ENCODE assay signal across 8 mouse cellular contexts in the genomic region with DNA sequence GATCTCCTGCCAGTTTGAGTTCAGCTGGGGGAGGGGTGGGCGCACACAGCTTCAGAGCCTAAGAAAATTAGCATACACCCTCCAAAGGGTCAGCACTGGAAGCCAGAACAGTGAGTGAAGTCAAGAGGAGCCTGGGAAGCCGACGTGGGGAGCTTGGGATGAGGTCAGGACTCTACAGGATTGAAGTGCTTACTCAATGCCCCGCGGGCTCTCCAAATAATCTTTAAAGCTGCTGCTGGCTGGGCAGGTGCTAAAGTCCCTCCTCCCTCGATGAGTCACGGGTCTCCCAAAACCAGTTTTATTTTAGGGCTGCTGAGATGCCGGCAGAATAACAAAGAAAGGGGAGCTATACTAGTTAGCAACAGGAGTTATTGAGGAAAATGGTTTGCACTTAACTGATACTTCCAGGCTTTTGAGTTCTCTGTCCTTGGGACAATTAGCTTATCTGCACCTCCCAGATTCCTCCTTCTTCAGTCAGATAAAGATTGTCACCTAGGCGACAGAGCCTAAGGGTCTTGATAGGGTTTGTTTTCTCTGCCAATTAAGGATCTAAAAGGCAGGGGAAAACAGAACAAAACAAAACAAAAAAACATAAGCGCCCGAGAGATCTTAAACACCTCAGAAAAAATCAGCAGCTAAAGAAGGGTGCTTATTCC. TPM values are rescaled to one million over a fixed set of nuclear protein-coding genes. Genes with fewer than 3 reads are reported as not detected.
DNase-seq lines count a peak whose midpoint lies in the region; ATAC-seq and TF ChIP-seq lines count a peak whose summit lies in the region.

No protein-coding gene starts in this region.

- no peak overlapping the region for H3K9ac ChIP-seq in hindbrain, embryonic 12.5 days
- no peak overlapping the region for H3K9ac ChIP-seq in hindbrain, embryonic 13.5 days
- no peak overlapping the region for H3K9ac ChIP-seq in limb, embryonic 14.5 days (ENCODE audit: low read depth, low read length, severe bottlenecking)

- H3K27me3 ChIP-seq in hindbrain, embryonic 12.5 days = no peaks in the 10 kb centered on the region
- no peaks in the 10 kb centered on the region for H3K27me3 ChIP-seq in hindbrain, embryonic 13.5 days
- H3K27me3 ChIP-seq in limb, embryonic 14.5 days (ENCODE audit: control insufficient read depth, insufficient read depth, low read length) = no peaks in the 10 kb centered on the region
- H3K27me3 ChIP-seq in myocyte (ENCODE audit: control insufficient read depth, insufficient read depth, insufficient read length) = no peaks in the 10 kb centered on the region

- no peak for TF ChIP-seq POLR2A in limb, embryonic 14.5 days (IDR thresholded peaks at IDR 0.05; ENCODE audit: borderline replicate concordance, extremely low read depth, insufficient read depth, insufficient read length)
- TF ChIP-seq POLR2A in myocyte (IDR thresholded peaks at IDR 0.05; ENCODE audit: insufficient read length, low read depth) = no peak

- H3K36me3 ChIP-seq in hindbrain, embryonic 12.5 days = no peaks in the 10 kb centered on the region
- H3K36me3 ChIP-seq in hindbrain, embryonic 13.5 days = no peaks in the 10 kb centered on the region
- H3K36me3 ChIP-seq in limb, embryonic 14.5 days (ENCODE audit: control insufficient read depth, insufficient read depth, low read length) = no peaks in the 10 kb centered on the region
- H3K36me3 ChIP-seq in myocyte (ENCODE audit: control insufficient read depth, insufficient read depth) = no peaks in the 10 kb centered on the region

- no peaks in the 10 kb centered on the region for H3K9me3 ChIP-seq in hindbrain, embryonic 12.5 days (replicated peaks)
- no peaks in the 10 kb centered on the region for H3K9me3 ChIP-seq in hindbrain, embryonic 13.5 days
- H3K9me3 ChIP-seq in limb, embryonic 14.5 days (ENCODE audit: control insufficient read depth, low read length) = no peaks in the 10 kb centered on the region

- no peak for TF ChIP-seq CTCF in layer of hippocampus, adult 2 months (conservative IDR thresholded peaks at IDR 0.05)

- DNase-seq in c-Kit-positive CD71-positive TER-119-negative erythroid progenitor cells, embryonic 14.5 days (ENCODE audit: low read depth) = peak; percentile 64
- DNase-seq in limb, embryonic 14.5 days (ENCODE audit: low spot score) = peak; percentile 69
- DNase-seq in frontal cortex, postnatal 10 days (ENCODE audit: low spot score in 2 of 2) = no peak
- no peak for DNase-seq in layer of hippocampus, adult 2 months (ENCODE audit: low spot score in 2 of 2)
- DNase-seq in right cerebral cortex, adult 18-20 months = no peak

- H3K4me3 ChIP-seq in hindbrain, embryonic 12.5 days = no peak overlapping the region
- H3K4me3 ChIP-seq in hindbrain, embryonic 13.5 days = no peak overlapping the region
- no peak overlapping the region for H3K4me3 ChIP-seq in limb, embryonic 14.5 days (replicated peaks; ENCODE audit: low read length)
- no peak overlapping the region for H3K4me3 ChIP-seq in myocyte
- H3K4me3 ChIP-seq in layer of hippocampus, adult 2 months = no peak overlapping the region

- peak; percentile 31; the same call in 1 of the 2 replicates for ATAC-seq in hindbrain, embryonic 12.5 days (ENCODE audit: low FRiP score)
- no peak; the same call in 1 of the 2 replicates for ATAC-seq in hindbrain, embryonic 13.5 days (ENCODE audit: low FRiP score)
- ATAC-seq in limb, embryonic 14.5 days (ENCODE audit: low FRiP score, low read depth) = peak; percentile 50; the same call in 1 of the 2 replicates

- 6% methylated on average over 11 of the region's 11 CpGs for WGBS in hindbrain, embryonic 12.5 days
- 5% methylated on average over 11 of the region's 11 CpGs for WGBS in hindbrain, embryonic 13.5 days
- WGBS in limb, embryonic 14.5 days = 6% methylated on average over 11 of the region's 11 CpGs

- peaks cover 27% of the 10 kb centered on the region for H3K4me1 ChIP-seq in hindbrain, embryonic 12.5 days
- peaks cover 26% of the 10 kb centered on the region for H3K4me1 ChIP-seq in hindbrain, embryonic 13.5 days (replicated peaks)
- peaks cover 23% of the 10 kb centered on the region for H3K4me1 ChIP-seq in limb, embryonic 14.5 days (ENCODE audit: control insufficient read depth, insufficient read depth, low read length)

- no peak overlapping the region for H3ac ChIP-seq in myocyte (ENCODE audit: control insufficient read depth, insufficient read length)

- no peak overlapping the region for H3K27ac ChIP-seq in hindbrain, embryonic 12.5 days
- no peak overlapping the region for H3K27ac ChIP-seq in hindbrain, embryonic 13.5 days
- no peak overlapping the region for H3K27ac ChIP-seq in limb, embryonic 14.5 days (replicated peaks; ENCODE audit: low read depth, low read length)
- H3K27ac ChIP-seq in layer of hippocampus, adult 2 months = no peak overlapping the region

- H3K4me2 ChIP-seq in hindbrain, embryonic 12.5 days (replicated peaks) = peak overlapping the region; percentile 3; the same call in 1 of the 2 replicates
- no peak overlapping the region for H3K4me2 ChIP-seq in hindbrain, embryonic 13.5 days
- H3K4me2 ChIP-seq in limb, embryonic 14.5 days (replicated peaks; ENCODE audit: low read depth, low read length, severe bottlenecking) = peak overlapping the region; percentile 3; the same call in 1 of the 2 replicates
- peak overlapping the region; percentile 59 for H3K4me2 ChIP-seq in myocyte (ENCODE audit: low read depth)

- no peaks in the 10 kb centered on the region for H3K79me2 ChIP-seq in myocyte (ENCODE audit: control insufficient read depth, insufficient read depth)

TF ChIP-seq in myocyte, 11 proteins besides CTCF, POLR2A, EP300 and RAD21:
- TF ChIP-seq MYOD1 (IDR thresholded peaks at IDR 0.05; ENCODE audit: control insufficient read depth in 1 of 3, insufficient read length in 2 of 3, low read depth in 2 of 3) (peak in 2 of 3 experiments; percentile 18 to 38), CEBPB (IDR thresholded peaks at IDR 0.05; ENCODE audit: insufficient read depth, poor library complexity, severe bottlenecking) (no peak)
TF ChIP-seq in myocyte: peak in this region for 1.

RNA-seq across cellular contexts. Expression of a gene that starts 10.6 kb away (rescaled TPM):
- 0.21 and 0.25 TPM in 2 replicates for polyA plus RNA-seq in hindbrain, embryonic 12.5 days (2016; fragmentation: Nextera tagmentation; extraction: Ambion mirVana)
- not detected in 2 replicates for polyA plus RNA-seq in hindbrain, embryonic 13.5 days (2015; fragmentation: Nextera tagmentation; extraction: Ambion mirVana)
- polyA plus RNA-seq in limb, embryonic 14.5 days (2012; rRNA removed) = 6.8 and 8.1 TPM in 2 replicates
- 2.7 and 4.0 TPM in 2 replicates for polyA plus RNA-seq in limb, embryonic 14.5 days (2014; fragmentation: Nextera tagmentation; extraction: Ambion mirVana)
- polyA plus RNA-seq in myocyte (2012; fragmentation: generic; extraction: Trizol) = not detected
- total RNA-seq in layer of hippocampus, adult 2 months (2021) = under 1 TPM; 0.17 to 0.18 TPM

RNA-seq across cellular contexts. Expression of a gene that starts 57.1 kb away (rescaled TPM):
- not detected in 2 replicates for polyA plus RNA-seq in hindbrain, embryonic 12.5 days (2016; fragmentation: Nextera tagmentation; extraction: Ambion mirVana)
- polyA plus RNA-seq in hindbrain, embryonic 13.5 days (2015; fragmentation: Nextera tagmentation; extraction: Ambion mirVana) = not detected in 2 replicates
- polyA plus RNA-seq in limb, embryonic 14.5 days (2012; rRNA removed) = not detected in 2 replicates
- not detected in 2 replicates for polyA plus RNA-seq in limb, embryonic 14.5 days (2014; fragmentation: Nextera tagmentation; extraction: Ambion mirVana)
- polyA plus RNA-seq in myocyte (2012; fragmentation: generic; extraction: Trizol) = not detected
- not detected for total RNA-seq in layer of hippocampus, adult 2 months (2021)

Comparison
In these comparisons a context has a peak if more than half of its experiments do, and no peak if none do; other contexts are left out.
1. DNase-seq: peak in c-Kit-positive CD71-positive TER-119-negative erythroid progenitor cells, embryonic 14.5 days (single experiment) and limb, embryonic 14.5 days (single experiment); none in frontal cortex, postnatal 10 days (0 of 2), layer of hippocampus, adult 2 months (0 of 2) and right cerebral cortex, adult 18-20 months (single experiment).